Mouse (Mus musculus): ENCODE data around the gene Hist1h3h. TPM values are rescaled to one million over a fixed set of nuclear protein-coding genes. Genes with fewer than 3 reads are reported as not detected.
A peak's percentile ranks its signal among the peaks of the same experiment; 100 is the strongest.
"Not testable (repeated sequence)": the region's sequence is repeated elsewhere in the genome, so short reads cannot be mapped to it uniquely, and the experiment has no call there.

Gene Hist1h3h
- polyA plus RNA-seq, 1 experiment from 2014 or later = 13.5 TPM

DNA sequence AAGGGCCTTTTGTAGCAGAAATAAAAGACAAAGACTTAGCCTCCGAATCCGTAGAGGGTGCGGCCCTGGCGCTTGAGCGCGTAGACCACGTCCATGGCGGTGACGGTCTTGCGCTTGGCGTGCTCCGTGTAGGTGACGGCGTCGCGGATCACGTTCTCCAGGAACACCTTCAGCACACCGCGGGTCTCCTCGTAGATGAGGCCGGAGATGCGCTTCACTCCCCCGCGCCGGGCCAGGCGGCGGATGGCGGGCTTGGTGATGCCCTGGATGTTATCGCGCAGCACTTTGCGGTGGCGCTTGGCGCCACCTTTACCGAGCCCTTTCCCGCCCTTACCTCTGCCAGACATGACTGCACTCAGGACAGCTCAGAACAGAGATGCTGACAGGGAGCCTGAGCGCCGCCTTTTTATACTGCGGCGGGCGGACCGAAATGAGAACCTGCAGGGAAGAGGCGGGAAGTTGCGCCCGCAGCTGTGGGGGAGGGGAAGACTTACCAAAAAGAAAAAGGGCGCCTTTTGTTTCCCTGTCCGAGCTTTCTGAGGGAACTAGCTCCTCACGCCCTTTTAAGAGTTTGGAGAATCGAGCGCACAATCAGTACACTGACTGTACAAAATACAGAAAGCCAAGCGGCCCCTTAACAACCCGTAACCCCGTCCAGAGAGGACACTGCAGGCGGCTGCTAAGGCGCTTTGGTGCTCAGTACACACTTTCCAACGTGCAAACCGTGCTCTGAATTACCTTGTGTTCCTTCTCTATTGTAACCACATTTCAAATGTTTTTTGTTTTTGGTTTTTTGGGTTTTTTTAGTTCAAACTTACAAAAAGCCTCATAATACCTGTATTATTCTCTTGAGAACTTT lies 32.9 kb downstream of the Hist1h3h start, which contains the start of gene Hist1h4k:
TSS of gene Hist1h4k (minus strand) at position 347 of the 859 bp plus-strand sequence.
- H3K9me3 ChIP-seq (ENCODE audit: control insufficient read depth, low read length); H3K27me3 ChIP-seq (ENCODE audit: control insufficient read depth, insufficient read depth, low read depth, low read length); H3K36me3 ChIP-seq (ENCODE audit: control insufficient read depth, insufficient read depth, low read length): not testable (repeated sequence)
- peak within 1 kb of the TSS; percentile 61 for H3K4me2 ChIP-seq (ENCODE audit: low read depth, low read length)
- peak within 1 kb of the TSS; percentile 61 for H3K4me3 ChIP-seq (ENCODE audit: low read length)
- peak within 1 kb of the TSS; percentile 74 for H3K9ac ChIP-seq (ENCODE audit: low read length)
- WGBS = under 1% methylated on average over 41 of the region's 56 CpGs
- peak within 1 kb of the TSS; percentile 97 for H3K27ac ChIP-seq (ENCODE audit: low read length)
- peaks cover 12% of the 10 kb centered on the region for H3K4me1 ChIP-seq (replicated peaks; ENCODE audit: control insufficient read depth, insufficient read depth, low read length)
- ATAC-seq (ENCODE audit: low read depth) = peak; percentile 83

DNA sequence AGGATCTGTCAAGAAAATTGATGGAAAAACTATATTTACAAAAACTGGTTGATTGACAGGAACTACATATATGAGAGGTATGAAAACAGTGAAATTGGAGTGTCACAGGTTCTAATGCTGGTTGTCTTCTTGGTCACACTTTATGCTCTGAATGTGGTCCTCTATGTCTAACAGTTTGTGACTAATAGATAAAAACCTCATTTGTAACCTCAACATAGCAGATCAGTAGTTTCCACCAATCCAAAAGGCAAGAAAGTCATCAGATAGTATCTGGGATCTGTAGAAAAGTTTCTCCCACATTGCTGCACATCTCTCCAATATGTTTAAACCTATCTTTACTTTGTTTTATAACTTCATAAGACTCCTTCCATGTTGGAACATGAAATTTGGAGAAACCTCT lies 34.0 kb downstream of the Hist1h3h start:
- Histone ChIP-seq H3K9ac (ENCODE audit: low read length) (no peak overlapping the region), H3K4me1 (replicated peaks; ENCODE audit: control insufficient read depth, insufficient read depth, low read length) (peaks cover 12% of the 10 kb centered on the region), H3K9me3 (ENCODE audit: control insufficient read depth, low read length) (no peaks in the 10 kb centered on the region), H3K27me3 (ENCODE audit: control insufficient read depth, insufficient read depth, low read depth, low read length) (no peaks in the 10 kb centered on the region), H3K4me2 (ENCODE audit: low read depth, low read length) (no peak overlapping the region), H3K4me3 (ENCODE audit: low read length) (no peak overlapping the region), H3K36me3 (ENCODE audit: control insufficient read depth, insufficient read depth, low read length) (no peaks in the 10 kb centered on the region), H3K27ac (ENCODE audit: low read length) (no peak overlapping the region; the same call in 1 of the 2 replicates)
- ATAC-seq (ENCODE audit: low read depth) = no peak

DNA sequence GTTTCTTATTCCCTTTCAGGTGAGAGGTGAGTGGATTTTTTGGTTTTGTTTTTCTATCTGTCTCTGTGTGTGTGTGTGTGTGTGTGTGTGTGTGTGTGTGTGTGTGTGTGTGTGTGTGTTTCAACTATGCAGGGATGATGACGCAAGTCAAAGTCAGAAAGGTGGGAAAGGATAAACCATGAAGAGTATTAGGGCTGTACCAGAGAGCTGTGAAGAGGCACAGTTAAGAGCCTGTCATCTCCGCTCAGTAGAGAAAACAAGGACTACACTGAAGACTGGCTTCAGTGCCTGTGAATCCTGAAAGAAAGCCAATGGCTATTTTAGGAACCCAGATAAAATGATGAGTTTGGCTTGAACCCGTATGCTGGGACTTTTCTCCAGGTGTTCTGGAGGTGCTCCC lies 34.4 kb downstream of the Hist1h3h start:
- H3K27me3 ChIP-seq (ENCODE audit: control insufficient read depth, insufficient read depth, low read depth, low read length) = no peaks in the 10 kb centered on the region
- no peak overlapping the region for H3K4me2 ChIP-seq (ENCODE audit: low read depth, low read length)
- WGBS = 60% methylated on average over 3 of the region's 3 CpGs
- peaks cover 12% of the 10 kb centered on the region for H3K4me1 ChIP-seq (replicated peaks; ENCODE audit: control insufficient read depth, insufficient read depth, low read length)
- peak overlapping the region; percentile 78 for H3K27ac ChIP-seq (ENCODE audit: low read length)
- H3K4me3 ChIP-seq (ENCODE audit: low read length) = no peak overlapping the region
- no peak overlapping the region for H3K9ac ChIP-seq (ENCODE audit: low read length)
- H3K9me3 ChIP-seq (ENCODE audit: control insufficient read depth, low read length) = no peaks in the 10 kb centered on the region
- no peak for ATAC-seq (ENCODE audit: low read depth)
- H3K36me3 ChIP-seq (ENCODE audit: control insufficient read depth, insufficient read depth, low read length) = no peaks in the 10 kb centered on the region

DNA sequence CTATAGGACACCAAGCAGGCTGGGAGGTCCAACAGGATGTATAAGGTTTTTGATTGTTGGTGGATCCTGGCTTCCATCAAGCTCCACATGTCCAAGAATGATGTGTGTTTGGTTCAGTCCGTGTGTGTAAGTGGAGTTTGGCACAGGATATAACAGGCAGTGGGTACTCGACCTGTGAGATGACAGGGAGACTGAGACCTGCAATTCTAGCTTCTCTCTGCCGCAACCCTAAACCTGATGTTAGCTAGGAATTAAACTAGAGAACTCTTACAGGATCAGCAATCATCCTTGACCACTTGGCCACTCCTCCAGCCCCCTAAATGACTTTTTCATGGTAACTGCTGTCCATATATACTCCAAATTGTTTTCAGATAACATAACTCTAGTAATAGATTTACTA lies 34.9 kb downstream of the Hist1h3h start:
- H3K27ac ChIP-seq (ENCODE audit: low read length) = peak overlapping the region; percentile 78
- 0 out of 2 replicates have a peak overlapping the region, but pooled peaks have one; percentile 13 for H3K9ac ChIP-seq (ENCODE audit: low read length)
- no peak overlapping the region for H3K4me3 ChIP-seq (ENCODE audit: low read length)
- peaks cover 11% of the 10 kb centered on the region for H3K4me1 ChIP-seq (replicated peaks; ENCODE audit: control insufficient read depth, insufficient read depth, low read length)
- H3K9me3 ChIP-seq (ENCODE audit: control insufficient read depth, low read length) = no peaks in the 10 kb centered on the region
- 15% methylated on average over 3 of the region's 3 CpGs for WGBS
- ATAC-seq (ENCODE audit: low read depth) = no peak
- H3K4me2 ChIP-seq (ENCODE audit: low read depth, low read length) = peak overlapping the region; percentile 70
- no peaks in the 10 kb centered on the region for H3K27me3 ChIP-seq (ENCODE audit: control insufficient read depth, insufficient read depth, low read depth, low read length)
- H3K36me3 ChIP-seq (ENCODE audit: control insufficient read depth, insufficient read depth, low read length) = no peaks in the 10 kb centered on the region

DNA sequence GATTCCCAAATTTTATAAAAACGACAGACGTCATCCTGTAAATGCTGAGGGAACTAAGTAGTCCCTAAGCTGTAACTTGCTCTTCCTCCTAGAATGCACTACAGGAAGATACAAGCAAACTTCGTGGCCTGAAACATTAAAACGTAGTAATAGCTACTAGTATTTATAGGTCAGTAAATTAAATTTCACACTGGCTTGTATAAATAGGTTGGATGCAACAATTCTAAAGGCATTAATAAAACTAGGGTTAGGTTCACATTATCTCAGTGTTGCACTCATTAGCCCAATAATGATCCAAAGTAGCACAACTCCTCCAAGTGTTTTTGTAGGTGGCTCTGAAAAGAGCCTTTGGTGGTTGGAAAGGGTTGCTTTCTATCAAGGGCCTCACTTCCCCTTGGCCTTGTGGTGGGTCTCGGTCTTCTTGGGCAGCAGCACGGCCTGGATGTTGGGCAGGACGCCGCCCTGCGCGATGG lies 35.6 kb downstream of the Hist1h3h start:
- 2% methylated on average over 7 of the region's 10 CpGs for WGBS
- Histone ChIP-seq H3K4me2 (ENCODE audit: low read depth, low read length) (peak overlapping the region; percentile 70), H3K4me3 (ENCODE audit: low read length) (peak overlapping the region; percentile 50), H3K27me3 (ENCODE audit: control insufficient read depth, insufficient read depth, low read depth, low read length) (no peaks in the 10 kb centered on the region), H3K9ac (ENCODE audit: low read length) (peak overlapping the region; percentile 70), H3K36me3 (ENCODE audit: control insufficient read depth, insufficient read depth, low read length) (no peaks in the 10 kb centered on the region), H3K4me1 (replicated peaks; ENCODE audit: control insufficient read depth, insufficient read depth, low read length) (peaks cover 8% of the 10 kb centered on the region; the same call in 1 of the 2 replicates), H3K27ac (ENCODE audit: low read length) (peak overlapping the region; percentile 94), H3K9me3 (ENCODE audit: control insufficient read depth, low read length) (no peaks in the 10 kb centered on the region)
- ATAC-seq (ENCODE audit: low read depth) = no peak

DNA sequence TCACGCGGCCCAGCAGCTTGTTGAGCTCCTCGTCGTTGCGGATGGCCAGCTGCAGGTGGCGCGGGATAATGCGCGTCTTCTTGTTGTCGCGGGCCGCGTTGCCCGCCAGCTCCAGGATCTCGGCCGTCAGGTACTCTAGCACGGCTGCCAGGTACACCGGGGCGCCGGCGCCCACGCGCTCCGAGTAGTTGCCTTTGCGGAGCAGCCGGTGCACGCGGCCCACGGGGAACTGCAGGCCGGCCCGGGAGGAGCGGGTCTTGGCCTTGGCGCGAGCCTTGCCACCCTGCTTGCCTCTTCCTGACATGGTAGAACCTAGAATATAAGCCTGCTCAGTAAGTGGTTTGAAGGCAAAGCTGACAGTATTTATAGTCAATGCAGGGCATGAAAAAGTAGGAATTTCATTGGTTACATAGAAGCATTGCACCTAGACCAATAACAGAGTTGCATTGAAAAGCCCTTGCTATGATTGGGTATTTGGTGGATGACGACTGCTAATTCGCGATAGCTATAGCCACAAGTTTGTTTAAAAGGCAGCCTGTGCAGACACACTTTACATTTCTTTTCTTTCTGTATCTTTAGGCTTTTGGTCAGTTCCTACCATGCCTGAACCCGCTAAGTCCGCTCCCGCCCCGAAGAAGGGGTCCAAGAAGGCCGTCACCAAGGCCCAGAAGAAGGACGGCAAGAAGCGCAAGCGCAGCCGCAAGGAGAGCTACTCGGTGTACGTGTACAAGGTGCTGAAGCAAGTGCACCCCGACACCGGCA lies 36.2 kb downstream of the Hist1h3h start, which contains the start of the genes Hist1h2ak and Hist1h2bn:
TSS of gene Hist1h2ak (minus strand) at position 304 of the 762 bp plus-strand sequence.
TSS of gene Hist1h2bn (plus strand) at position 600 of the 762 bp plus-strand sequence.
- Histone ChIP-seq H3K4me3 (ENCODE audit: low read length) (peak within 1 kb of the TSS; percentile 54), H3K4me2 (ENCODE audit: low read depth, low read length) (peak within 1 kb of the TSS; percentile 70), H3K27ac (ENCODE audit: low read length) (peak within 1 kb of the TSS; percentile 94), H3K9ac (ENCODE audit: low read length) (peak within 1 kb of the TSS; percentile 71)
- H3K4me1 ChIP-seq (replicated peaks; ENCODE audit: control insufficient read depth, insufficient read depth, low read length); H3K9me3 ChIP-seq (ENCODE audit: control insufficient read depth, low read length); H3K36me3 ChIP-seq (ENCODE audit: control insufficient read depth, insufficient read depth, low read length); H3K27me3 ChIP-seq (ENCODE audit: control insufficient read depth, insufficient read depth, low read depth, low read length): not testable (repeated sequence)
- peak; percentile 93 for ATAC-seq (ENCODE audit: low read depth)
- WGBS = under 1% methylated on average over 40 of the region's 50 CpGs

DNA sequence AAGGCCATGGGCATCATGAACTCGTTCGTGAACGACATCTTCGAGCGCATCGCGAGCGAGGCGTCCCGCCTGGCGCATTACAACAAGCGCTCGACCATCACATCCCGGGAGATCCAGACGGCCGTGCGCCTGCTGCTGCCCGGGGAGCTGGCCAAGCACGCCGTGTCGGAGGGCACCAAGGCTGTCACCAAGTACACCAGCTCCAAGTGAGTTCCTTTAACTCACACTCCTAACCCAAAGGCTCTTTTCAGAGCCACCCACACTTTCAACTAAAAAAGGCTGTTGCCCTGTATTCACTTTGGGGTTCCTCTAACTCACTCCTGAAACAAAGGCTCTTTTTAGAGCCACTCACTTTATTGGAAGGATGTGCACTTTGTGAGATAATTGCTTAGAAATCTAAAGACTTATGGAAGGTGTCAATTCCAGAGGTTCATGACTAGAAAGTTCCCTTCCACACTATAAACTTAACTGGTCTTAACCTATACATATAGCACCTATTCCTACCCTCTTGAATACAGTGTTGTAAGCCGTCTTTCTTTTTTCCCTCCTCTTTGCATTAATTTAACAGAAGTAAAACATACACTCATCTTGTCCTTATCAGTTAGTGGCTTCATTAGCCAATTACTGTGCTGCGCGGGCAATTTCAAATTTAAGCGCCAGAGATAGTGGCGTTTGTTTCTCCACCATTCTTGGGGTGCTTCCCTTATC lies 37.0 kb downstream of the Hist1h3h start:
- Histone ChIP-seq H3K4me3 (ENCODE audit: low read length) (peak overlapping the region; percentile 54), H3K9ac (ENCODE audit: low read length) (peak overlapping the region; percentile 71), H3K4me2 (ENCODE audit: low read depth, low read length) (peak overlapping the region; percentile 64), H3K27ac (ENCODE audit: low read length) (peak overlapping the region; percentile 91)
- H3K27me3 ChIP-seq (ENCODE audit: control insufficient read depth, insufficient read depth, low read depth, low read length); ATAC-seq (ENCODE audit: low read depth); H3K36me3 ChIP-seq (ENCODE audit: control insufficient read depth, insufficient read depth, low read length); H3K4me1 ChIP-seq (replicated peaks; ENCODE audit: control insufficient read depth, insufficient read depth, low read length); H3K9me3 ChIP-seq (ENCODE audit: control insufficient read depth, low read length): not testable (repeated sequence)
- WGBS = 0% methylated on average over 21 of the region's 26 CpGs

DNA sequence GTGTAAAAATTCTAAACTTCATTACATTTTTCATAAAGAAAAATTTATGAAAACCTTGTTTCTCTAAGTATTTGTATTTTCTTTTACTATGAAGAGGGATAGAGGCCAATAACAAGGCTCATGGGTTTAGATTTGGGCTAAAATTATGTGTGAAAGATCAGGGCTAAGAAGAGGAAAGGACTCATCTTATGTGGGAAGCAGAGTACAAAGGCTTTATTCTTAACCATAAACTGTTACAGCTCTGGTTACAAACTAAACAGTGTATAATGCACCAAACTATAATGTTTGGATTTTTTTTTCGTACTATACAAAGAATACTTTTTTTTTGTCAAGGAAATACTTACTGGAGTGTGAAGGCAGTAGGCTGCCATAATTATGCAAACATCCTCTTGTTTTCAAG lies 38.2 kb downstream of the Hist1h3h start:
- Histone ChIP-seq H3K4me3 (ENCODE audit: low read length) (no peak overlapping the region), H3K27ac (ENCODE audit: low read length) (no peak overlapping the region), H3K36me3 (ENCODE audit: control insufficient read depth, insufficient read depth, low read length) (no peaks in the 10 kb centered on the region), H3K9me3 (ENCODE audit: control insufficient read depth, low read length) (no peaks in the 10 kb centered on the region), H3K4me2 (ENCODE audit: low read depth, low read length) (peak overlapping the region; percentile 22; the same call in 1 of the 2 replicates), H3K9ac (ENCODE audit: low read length) (no peak overlapping the region), H3K4me1 (replicated peaks; ENCODE audit: control insufficient read depth, insufficient read depth, low read length) (peaks cover 6% of the 10 kb centered on the region; the same call in 1 of the 2 replicates), H3K27me3 (ENCODE audit: control insufficient read depth, insufficient read depth, low read depth, low read length) (no peaks in the 10 kb centered on the region)
- ATAC-seq (ENCODE audit: low read depth) = no peak
- 49% methylated on average over 1 of the region's 1 CpGs for WGBS

All from lung, embryonic 16.5 days (tissue).